Mouse (Mus musculus): ENCODE results near the gene Uba1.

Gene Uba1

DNA sequence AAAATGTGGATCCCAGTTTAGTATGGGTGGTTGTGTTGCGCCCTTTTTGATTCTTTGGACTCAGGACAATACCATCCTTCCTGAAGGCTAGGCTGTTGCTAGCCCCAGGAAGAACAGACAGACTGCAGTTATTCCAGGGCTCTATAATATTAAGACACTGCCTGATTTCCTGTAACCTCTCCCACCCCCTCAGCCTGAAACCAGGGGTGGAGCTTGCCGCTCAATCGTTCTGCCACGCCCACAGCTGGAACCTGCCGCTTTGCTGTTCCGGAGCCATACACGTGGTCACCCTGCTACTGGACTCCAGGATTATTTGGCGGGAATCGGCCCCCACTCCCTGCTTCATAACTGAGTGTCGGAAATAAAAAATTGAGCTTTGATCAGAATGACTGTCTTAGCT is 71.9 kb downstream of the Uba1 start:
- peak; percentile 9 to 40 for DNase-seq

Measured in lung, adult 18-20 months (tissue).